30 mouse cellular contexts compared by ENCODE assay signal in genomic region chr7:46732458-46732857, GRCm38 (mm10). TPM values are rescaled to one million over a fixed set of nuclear protein-coding genes. Genes with fewer than 3 reads are reported as not detected.
"Had no signal": no experiment of that assay in that cellular context is flagged by ENCODE, and none has a peak within 500 bp of the region (broad histone marks: within the 10 kb centered on the region; RNA-seq: fewer than 3 reads in every experiment).

Gene Saa4, minus strand, starts transcription at chr7:46732603.

- H3K4me3 ChIP-seq: kidney, embryonic 15.5 days; limb, embryonic 12.5 days; limb, embryonic 15.5 days; midbrain, embryonic 13.5 days; myocyte; neural tube, embryonic 13.5 days had no signal

- H3K4me2 ChIP-seq: kidney, embryonic 15.5 days; limb, embryonic 12.5 days; limb, embryonic 15.5 days; lung, embryonic 14.5 days; midbrain, embryonic 13.5 days; neural tube, embryonic 13.5 days had no signal

- H3K27me3 ChIP-seq: kidney, embryonic 15.5 days; limb, embryonic 12.5 days; limb, embryonic 15.5 days; midbrain, embryonic 13.5 days; neural tube, embryonic 13.5 days had no signal

- H3K36me3 ChIP-seq: kidney, embryonic 15.5 days; limb, embryonic 12.5 days; limb, embryonic 15.5 days; midbrain, embryonic 13.5 days; neural tube, embryonic 13.5 days had no signal

- ATAC-seq: inflammation-experienced regulatory T-cells, adult 6 months; intestine, embryonic 16.5 days; lung, postnatal 0 days; midbrain, embryonic 13.5 days; midbrain, embryonic 16.5 days had no signal

- DNase-seq: kidney, adult 8-10 months; kidney, postnatal 10 days; kidney, postnatal 36 days; left cerebral cortex, postnatal 4 days; lung, embryonic 14.5 days; retina, postnatal 1 day; right cerebral cortex, postnatal 25 days; thymus, adult 18-20 months; thymus, postnatal 36 days had no signal

- H3K27ac ChIP-seq: kidney, embryonic 15.5 days; limb, embryonic 12.5 days; limb, embryonic 15.5 days; macrophage; midbrain, embryonic 13.5 days; neural tube, embryonic 13.5 days had no signal

- H3K9ac ChIP-seq: kidney, embryonic 15.5 days; limb, embryonic 12.5 days; limb, embryonic 15.5 days; lung, embryonic 14.5 days; midbrain, embryonic 13.5 days; neural tube, embryonic 13.5 days had no signal

- H3K9me3 ChIP-seq: limb, embryonic 12.5 days; limb, embryonic 15.5 days; midbrain, embryonic 13.5 days; neural tube, embryonic 13.5 days had no signal

- H3K4me1 ChIP-seq: kidney, embryonic 15.5 days; limb, embryonic 12.5 days; limb, embryonic 15.5 days; midbrain, embryonic 13.5 days; neural tube, embryonic 13.5 days had no signal

RNA-seq across cellular contexts. Expression of gene Saa4, which starts in this region (rescaled TPM):
- total RNA-seq: layer of hippocampus, adult 8-10 months; layer of hippocampus, postnatal 14 days; left cerebral cortex, adult 8-10 months; left cerebral cortex, postnatal 14 days; left cerebral cortex, postnatal 4 days; megakaryocyte, adult 5-6 weeks; monocyte, adult 5-6 weeks; neutrophil, adult 5-6 weeks had no signal
- polyA plus RNA-seq: inflammation-experienced regulatory T-cells, adult 6 months; limb, embryonic 12.5 days; limb, embryonic 15.5 days; lung, embryonic 14.5 days; lung, postnatal 0 days; macrophage; midbrain, embryonic 13.5 days; midbrain, embryonic 16.5 days; myocyte; neural tube, embryonic 13.5 days; small intestine, adult 2 months; spleen, adult 2 months; urinary bladder, adult 2 months had no signal
